Mouse (Mus musculus): ENCODE results near the gene Ak9.
"Not testable (repeated sequence)": the region's sequence is repeated elsewhere in the genome, so short reads cannot be mapped to it uniquely, and the experiment has no call there.

Ak9 gene

GRCm38 (mm10) chr10:41332533-41333043 lies 28.8 kb downstream of the Ak9 start:
- DNase-seq (ENCODE audit: low spot score in 2 of 2) = no peak

- DNase-seq (ENCODE audit: low spot score in 2 of 2) = no peak
Observed at GRCm38 (mm10) chr10:41341346-41341745, 37.6 kb downstream of the Ak9 start.

GRCm38 (mm10) chr10:41365086-41365485 lies 61.3 kb downstream of the Ak9 start:
- no peak for DNase-seq (ENCODE audit: low spot score in 2 of 2)

GRCm38 (mm10) chr10:41380466-41380865 lies 76.7 kb downstream of the Ak9 start:
- no peak for DNase-seq (ENCODE audit: low spot score in 2 of 2)

- DNase-seq (ENCODE audit: low spot score in 2 of 2) = peak; percentile 39 to 49
Observed at GRCm38 (mm10) chr10:41385506-41386221, 81.9 kb downstream of the Ak9 start.

GRCm38 (mm10) chr10:41393555-41393954 lies 89.8 kb downstream of the Ak9 start:
- no peak for DNase-seq (ENCODE audit: low spot score in 2 of 2)

- DNase-seq (ENCODE audit: low spot score in 2 of 2) = no peak
Observed at GRCm38 (mm10) chr10:41401097-41401496, 97.3 kb downstream of the Ak9 start.

GRCm38 (mm10) chr10:41403364-41403763 lies 99.6 kb downstream of the Ak9 start:
- no peak for DNase-seq (ENCODE audit: low spot score in 2 of 2)

GRCm38 (mm10) chr10:41403893-41404612 lies 100.3 kb downstream of the Ak9 start:
- no peak for DNase-seq (ENCODE audit: low spot score in 2 of 2)

- not testable (repeated sequence) for DNase-seq (ENCODE audit: low spot score in 2 of 2)
Observed at GRCm38 (mm10) chr10:41410176-41410575, 106.4 kb downstream of the Ak9 start.

- DNase-seq (ENCODE audit: low spot score in 2 of 2) = not testable (repeated sequence)
Observed at GRCm38 (mm10) chr10:41410821-41411220, 107.0 kb downstream of the Ak9 start.

- not testable (repeated sequence) for DNase-seq (ENCODE audit: low spot score in 2 of 2)
Observed at GRCm38 (mm10) chr10:41413471-41413870, 109.7 kb downstream of the Ak9 start.

- not testable (repeated sequence) for DNase-seq (ENCODE audit: low spot score in 2 of 2)
Observed at GRCm38 (mm10) chr10:41415368-41415767, 111.6 kb downstream of the Ak9 start.

- DNase-seq (ENCODE audit: low spot score in 2 of 2) = no peak
Observed at GRCm38 (mm10) chr10:41420496-41421200, 116.9 kb downstream of the Ak9 start.

- DNase-seq (ENCODE audit: low spot score in 2 of 2) = no peak
Observed at GRCm38 (mm10) chr10:41423681-41424080, 119.9 kb downstream of the Ak9 start.

- DNase-seq (ENCODE audit: low spot score in 2 of 2) = no peak
Observed at GRCm38 (mm10) chr10:41426368-41426767, 122.6 kb downstream of the Ak9 start.

- peak; percentile 39 to 58 for DNase-seq (ENCODE audit: low spot score in 2 of 2)
Observed at GRCm38 (mm10) chr10:41434624-41435023, 130.8 kb downstream of the Ak9 start.

- DNase-seq (ENCODE audit: low spot score in 2 of 2) = no peak
Observed at GRCm38 (mm10) chr10:41435141-41435540, 131.4 kb downstream of the Ak9 start.

- no peak for DNase-seq (ENCODE audit: low spot score in 2 of 2)
Observed at GRCm38 (mm10) chr10:41448216-41448615, 144.4 kb downstream of the Ak9 start.

- DNase-seq (ENCODE audit: low spot score in 2 of 2) = no peak
Observed at GRCm38 (mm10) chr10:41449684-41450083, 145.9 kb downstream of the Ak9 start.

GRCm38 (mm10) chr10:41450137-41450670 lies 146.4 kb downstream of the Ak9 start, which contains the start of gene Zbtb24:
TSS of gene Zbtb24 (plus strand) at chr10:41450383.
- DNase-seq (ENCODE audit: low spot score in 2 of 2) = peak; percentile 93 to 97

Measured in thymus, postnatal 10 days (tissue).